30 mouse cellular contexts compared by ENCODE assay signal in the genomic region with DNA sequence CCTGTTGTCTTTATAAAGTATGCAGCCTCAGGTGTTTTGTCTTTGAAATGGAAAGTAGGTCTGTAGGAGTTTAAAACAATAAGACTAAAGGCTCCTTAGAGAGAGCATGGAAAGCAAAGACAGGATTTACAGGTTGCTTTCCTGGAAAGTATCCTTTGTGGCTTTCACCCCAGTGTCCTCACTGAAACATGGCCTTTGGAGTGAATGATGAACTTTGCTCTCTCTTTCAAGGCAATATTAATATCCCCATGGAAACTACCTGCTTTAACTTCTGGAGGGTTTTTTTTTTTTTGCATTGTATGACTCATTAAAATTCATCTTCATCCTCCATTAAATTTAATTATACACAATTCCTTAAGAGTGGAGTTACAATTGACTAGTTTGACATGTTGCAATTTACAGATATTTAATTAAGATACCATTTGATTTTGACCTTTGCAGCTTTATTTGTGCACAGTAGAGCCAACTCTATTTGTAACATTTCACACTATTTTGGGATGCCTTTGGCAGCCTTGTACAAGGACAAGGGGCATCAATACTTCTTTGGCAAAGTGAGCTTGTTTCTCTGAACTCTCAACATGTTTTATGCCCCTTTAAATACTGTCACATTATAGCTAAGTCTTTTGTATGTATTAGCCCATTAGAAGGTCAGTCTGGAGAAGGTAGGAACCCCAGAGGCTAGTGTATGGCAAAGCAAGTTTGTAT.
"Had no signal": no experiment of that assay in that cellular context is flagged by ENCODE, and none has a peak within 500 bp of the region (broad histone marks: within the 10 kb centered on the region; RNA-seq: fewer than 3 reads in every experiment).

No protein-coding gene starts in this region.

- H3K9me3 ChIP-seq: heart, embryonic 10.5 days; heart, embryonic 12.5 days; heart, embryonic 13.5 days; heart, embryonic 15.5 days; hindbrain, embryonic 10.5 days; hindbrain, embryonic 12.5 days; hindbrain, embryonic 13.5 days; hindbrain, embryonic 15.5 days; intestine, embryonic 15.5 days; kidney, embryonic 15.5 days had no signal

- H3K9ac ChIP-seq: heart, embryonic 12.5 days; heart, embryonic 13.5 days; heart, embryonic 15.5 days; hindbrain, embryonic 12.5 days; hindbrain, embryonic 13.5 days; hindbrain, embryonic 14.5 days; hindbrain, embryonic 15.5 days; intestine, embryonic 15.5 days; kidney, embryonic 15.5 days had no signal

- H3K4me2 ChIP-seq: heart, embryonic 11.5 days; heart, embryonic 12.5 days; heart, embryonic 13.5 days; heart, embryonic 15.5 days; hindbrain, embryonic 12.5 days; hindbrain, embryonic 13.5 days; hindbrain, embryonic 14.5 days; hindbrain, embryonic 15.5 days; intestine, embryonic 15.5 days; kidney, embryonic 15.5 days had no signal

- H3K27ac ChIP-seq: heart, adult 2 months; heart, embryonic 10.5 days; heart, embryonic 13.5 days; heart, embryonic 15.5 days; hindbrain, embryonic 10.5 days; hindbrain, embryonic 12.5 days; hindbrain, embryonic 13.5 days; hindbrain, embryonic 14.5 days; hindbrain, embryonic 15.5 days; hindbrain, postnatal 0 days; intestine, embryonic 15.5 days; kidney, embryonic 15.5 days; kidney, postnatal 0 days; layer of hippocampus, adult 2 months; left cerebral cortex, adult 2 months had no signal

- ATAC-seq: hindbrain, embryonic 16.5 days; hindbrain, postnatal 0 days; inflammation-experienced regulatory T-cells, adult 6 months; intestine, embryonic 15.5 days; intestine, embryonic 16.5 days; intestine, postnatal 0 days had no signal

- H3K4me1 ChIP-seq: heart, embryonic 10.5 days; heart, embryonic 12.5 days; heart, embryonic 13.5 days; heart, embryonic 15.5 days; hindbrain, embryonic 10.5 days; hindbrain, embryonic 12.5 days; hindbrain, embryonic 13.5 days; hindbrain, embryonic 15.5 days; intestine, embryonic 15.5 days had no signal

- H3K27me3 ChIP-seq: heart, embryonic 12.5 days; heart, embryonic 13.5 days; heart, embryonic 15.5 days; hindbrain, embryonic 12.5 days; hindbrain, embryonic 13.5 days; hindbrain, embryonic 15.5 days; intestine, embryonic 15.5 days; kidney, embryonic 15.5 days had no signal

- H3K36me3 ChIP-seq: heart, embryonic 10.5 days; heart, embryonic 12.5 days; heart, embryonic 13.5 days; heart, embryonic 15.5 days; hindbrain, embryonic 10.5 days; hindbrain, embryonic 12.5 days; hindbrain, embryonic 13.5 days; hindbrain, embryonic 15.5 days; intestine, embryonic 15.5 days; kidney, embryonic 15.5 days had no signal

- DNase-seq: heart, adult 2 months; heart, postnatal 10 days; heart, postnatal 14 days; heart, postnatal 36 days; heart, postnatal 4 days; kidney, adult 11 months; kidney, adult 18-20 months; kidney, postnatal 10 days; layer of hippocampus, adult 9-11 months; layer of hippocampus, postnatal 36 days had no signal

- H3K4me3 ChIP-seq: heart, adult 2 months; heart, embryonic 10.5 days; heart, embryonic 12.5 days; heart, embryonic 13.5 days; heart, embryonic 15.5 days; hindbrain, embryonic 10.5 days; hindbrain, embryonic 12.5 days; hindbrain, embryonic 13.5 days; hindbrain, embryonic 15.5 days; intestine, embryonic 15.5 days; kidney, embryonic 15.5 days; layer of hippocampus, adult 2 months; left cerebral cortex, adult 2 months had no signal
